Mouse (Mus musculus) adrenal gland, adult 18-20 months (tissue): ENCODE data around the gene Ifitm10. TPM values are rescaled to one million over a fixed set of nuclear protein-coding genes. Genes with fewer than 3 reads are reported as not detected.

Source experiments
- DNase-seq, 2 experiments: peaks; one replicate each; pipeline ENCODE4 v3.0.0; 2021 to 2022; ENCODE audit warnings: low spot score in 2 of 2
- total RNA-seq, 2 experiments: library from RNA; stranded (reverse); gene quantifications; 1 replicate in 1 of 2; 2 replicates in 1 of 2; pipeline ENCODE4 v1.2.3; 2021

The Ifitm10 gene
- total RNA-seq, 2 experiments from 2014 or later = 2.1 to 3.1 TPM

DNA sequence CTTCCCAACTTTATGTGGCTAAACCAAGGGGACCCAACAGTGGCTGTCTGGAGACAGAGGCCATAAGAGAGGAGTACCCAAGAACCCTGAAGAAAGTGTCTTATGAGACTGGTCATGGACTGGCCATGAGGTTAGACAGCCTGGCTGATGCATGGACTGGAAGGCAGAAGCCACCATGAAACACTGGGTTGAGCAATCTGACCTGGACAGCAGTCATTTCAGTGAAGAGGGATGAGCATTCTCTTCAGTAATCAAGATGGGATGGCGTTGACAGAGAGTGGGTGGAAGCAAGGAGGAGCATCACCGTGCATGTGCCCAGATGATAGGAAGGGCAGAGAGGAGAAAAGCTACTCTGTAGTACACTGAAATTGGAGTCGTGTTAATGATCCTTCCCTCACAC is 17.6 kb upstream of the Ifitm10 start:
- peak in 1 of 2 experiments; percentile 21 for DNase-seq

GRCm38 (mm10) chr7:142389961-142390650 is 16.6 kb upstream of the Ifitm10 start:
- no peak for DNase-seq

DNA sequence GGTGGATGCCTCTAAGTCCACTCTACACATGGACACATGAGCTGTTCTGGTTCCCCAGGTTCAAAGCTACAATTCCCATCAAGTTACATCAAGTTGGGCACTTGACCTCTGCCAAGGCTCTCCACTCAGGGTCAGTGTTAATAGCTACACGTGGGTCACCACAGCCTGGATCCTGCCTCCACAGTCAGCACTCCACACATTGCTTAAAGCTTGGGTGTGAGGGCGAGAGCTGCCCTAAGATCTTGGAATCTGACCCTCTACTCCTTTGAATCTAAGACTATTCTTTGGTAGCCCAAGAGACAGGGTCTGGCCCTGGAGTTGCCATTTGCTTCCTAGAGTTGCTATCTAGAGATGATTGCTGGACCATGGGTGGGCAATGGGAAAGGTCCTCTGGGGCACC is 15.2 kb upstream of the Ifitm10 start:
- peak in 1 of 2 experiments; percentile 1 for DNase-seq

DNA sequence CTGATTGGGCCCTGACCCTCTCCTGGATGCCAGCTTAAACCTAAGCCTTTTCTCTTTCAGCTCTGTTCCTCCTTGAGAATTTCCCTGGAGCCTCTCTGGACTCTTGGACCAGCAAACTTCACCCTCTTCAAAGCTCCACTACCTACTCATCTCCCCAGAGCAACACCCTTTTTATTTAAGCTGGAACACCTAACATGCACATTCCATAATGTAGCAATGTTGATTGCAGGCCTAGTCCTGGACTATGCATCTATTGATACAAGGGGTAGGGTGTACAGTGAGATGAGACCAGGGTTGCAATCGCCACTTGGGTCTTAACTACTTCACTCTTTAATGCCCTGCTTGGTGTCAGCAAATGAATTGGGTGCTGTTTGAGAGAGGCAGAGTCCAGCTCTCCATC is 14.6 kb upstream of the Ifitm10 start:
- no peak for DNase-seq

GRCm38 (mm10) chr7:142387419-142388148 is 14.0 kb upstream of the Ifitm10 start, which contains the start of gene Ctsd:
Gene Ctsd, minus strand, starts transcription at chr7:142388038.
- peak; percentile 96 for DNase-seq

DNA sequence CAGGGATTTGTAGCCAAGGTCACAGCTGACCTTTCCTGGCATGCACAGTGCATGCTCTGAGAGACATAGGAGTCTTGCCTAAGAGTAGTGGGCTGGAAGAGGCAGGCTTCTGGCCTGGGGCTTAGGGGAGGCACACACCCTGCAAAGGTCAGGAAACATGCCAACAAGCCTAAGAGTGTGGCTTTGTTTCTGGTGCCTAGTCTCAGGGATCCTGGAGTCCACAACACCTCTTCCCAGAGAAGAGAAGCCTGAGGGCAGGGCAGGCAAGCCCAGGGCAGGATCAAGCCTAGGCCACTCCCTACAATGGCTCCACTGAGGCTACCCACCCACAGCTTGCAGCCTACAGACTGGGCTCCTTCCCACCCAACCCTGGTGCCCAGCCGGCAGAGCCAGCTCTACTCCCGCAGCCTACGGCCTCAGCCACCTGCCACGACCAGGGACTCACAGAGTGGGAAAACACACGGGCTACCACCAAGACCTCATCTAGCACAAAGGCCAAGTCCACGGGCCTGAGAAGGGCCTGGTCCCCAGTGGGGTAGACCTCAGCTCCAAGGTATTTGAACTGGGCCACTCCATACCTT is 13.2 kb upstream of the Ifitm10 start:
- no peak for DNase-seq

DNA sequence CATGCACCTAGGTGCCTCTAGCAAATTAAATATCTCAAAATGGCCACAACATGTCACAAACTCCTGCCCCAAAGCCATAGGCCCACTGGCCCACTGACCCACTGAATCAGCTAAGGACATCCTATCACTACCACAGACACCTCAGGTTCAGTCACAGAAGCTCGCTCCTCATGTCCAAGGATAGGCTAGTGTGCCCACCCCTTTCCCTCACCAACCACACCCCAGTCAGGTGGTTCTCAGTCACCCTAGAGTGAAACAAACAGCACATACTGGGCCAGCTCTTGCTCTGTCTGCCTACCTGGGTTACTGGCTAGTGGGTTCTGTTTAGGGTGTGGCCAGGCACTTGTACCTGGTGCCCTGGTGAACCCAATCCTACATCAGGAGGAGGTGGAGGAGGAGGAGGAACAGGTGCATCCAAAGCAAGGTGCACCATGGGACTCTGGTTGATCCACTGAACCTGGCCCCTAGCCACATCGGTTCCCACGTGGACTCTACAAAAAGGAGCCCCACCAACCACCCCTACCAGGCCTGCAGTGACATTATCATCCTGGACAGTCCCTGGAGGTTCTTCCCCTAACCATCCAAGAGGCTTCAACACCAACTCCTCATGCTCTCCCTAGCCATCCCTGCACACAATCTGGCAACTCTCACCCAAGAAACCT is 12.3 kb upstream of the Ifitm10 start:
- peak in 1 of 2 experiments; percentile 1 for DNase-seq

GRCm38 (mm10) chr7:142384306-142384705 is 10.8 kb upstream of the Ifitm10 start:
- DNase-seq = no peak

- DNase-seq = peak in 1 of 2 experiments; percentile 1
Measured at GRCm38 (mm10) chr7:142382567-142382966, 9.0 kb upstream of the Ifitm10 start, which contains the start of gene Gm49369. Gene Gm49369, minus strand, starts transcription at chr7:142382667.

GRCm38 (mm10) chr7:142381175-142381574 is 7.6 kb upstream of the Ifitm10 start:
- no peak for DNase-seq

GRCm38 (mm10) chr7:142379186-142379585 is 5.6 kb upstream of the Ifitm10 start:
- DNase-seq = no peak

GRCm38 (mm10) chr7:142377233-142377925 is 3.8 kb upstream of the Ifitm10 start:
- DNase-seq = no peak

GRCm38 (mm10) chr7:142376096-142376495 is 2.5 kb upstream of the Ifitm10 start:
- no peak for DNase-seq

GRCm38 (mm10) chr7:142375261-142375724 is 1.7 kb upstream of the Ifitm10 start:
- DNase-seq = peak; percentile 65 to 75

DNA sequence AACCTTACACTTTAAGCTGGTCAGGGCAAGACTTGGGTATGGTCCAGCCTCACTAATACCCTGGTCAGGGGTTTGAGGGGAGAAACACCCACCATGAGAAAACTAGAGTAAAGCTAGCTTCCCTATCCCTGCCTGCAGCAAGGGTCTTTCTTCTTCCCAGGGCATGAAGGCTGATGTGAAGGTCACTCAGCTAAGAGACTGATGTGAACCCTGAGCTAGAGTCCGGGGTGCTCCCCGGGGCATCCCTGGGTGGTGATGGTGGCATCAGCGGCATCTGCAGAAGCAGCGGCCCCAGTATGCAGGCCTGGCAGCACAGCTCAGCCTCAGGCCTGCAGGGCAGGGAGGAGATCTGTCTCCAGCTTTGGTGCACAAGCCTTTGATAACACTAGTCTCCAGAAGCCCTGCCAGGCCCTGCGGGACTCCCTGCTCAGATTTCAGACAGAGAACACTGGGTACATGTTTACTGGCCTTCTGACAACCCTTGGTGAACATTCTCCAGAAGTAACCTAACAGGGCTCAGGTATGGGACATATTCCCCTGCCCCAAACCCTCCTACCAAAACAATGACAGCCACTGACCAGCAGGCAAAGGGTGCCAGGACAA is 961 bp upstream of the Ifitm10 start:
- DNase-seq = no peak

GRCm38 (mm10) chr7:142373039-142373438 is 514 bp downstream of the Ifitm10 start:
- DNase-seq = no peak

- peak; percentile 58 for DNase-seq
Measured at GRCm38 (mm10) chr7:142371768-142372661, 1.5 kb downstream of the Ifitm10 start.

- DNase-seq = no peak
Measured at GRCm38 (mm10) chr7:142371398-142371767, 2.2 kb downstream of the Ifitm10 start.

GRCm38 (mm10) chr7:142370937-142371336 is 2.6 kb downstream of the Ifitm10 start:
- no peak for DNase-seq
